Mouse (Mus musculus) layer of hippocampus, adult 8-10 months (tissue): Measurements from ENCODE around the gene Ppp2r2c. TPM values are rescaled to one million over a fixed set of nuclear protein-coding genes. Genes with fewer than 3 reads are reported as not detected.

Experiments used
- DNase-seq, 2 experiments: peaks; one replicate each; pipeline ENCODE4 v3.0.0; 2022; ENCODE audit warnings: low spot score in 2 of 2
- total RNA-seq, 4 experiments: library from RNA; stranded (reverse); gene quantifications; 2 replicates each; pipeline ENCODE4 v1.2.4; 2022

Ppp2r2c gene
- total RNA-seq, 4 experiments from 2014 or later: 315 to 377 (median 346) TPM

GRCm38 (mm10) chr5:36869578-36870236 lies 1.4 kb downstream of the Ppp2r2c start:
- peak; percentile 57 to 62 for DNase-seq

GRCm38 (mm10) chr5:36870916-36871315 lies 2.6 kb downstream of the Ppp2r2c start:
- no peak for DNase-seq

- no peak for DNase-seq
Measured at GRCm38 (mm10) chr5:36875956-36876355, 7.6 kb downstream of the Ppp2r2c start.

GRCm38 (mm10) chr5:36876777-36877396 lies 8.6 kb downstream of the Ppp2r2c start:
- peak; percentile 57 to 79 for DNase-seq

- no peak for DNase-seq
Measured at GRCm38 (mm10) chr5:36877641-36878040, 9.3 kb downstream of the Ppp2r2c start.

- DNase-seq: no peak
Measured at GRCm38 (mm10) chr5:36878801-36879200, 10.5 kb downstream of the Ppp2r2c start.

- no peak for DNase-seq
Measured at GRCm38 (mm10) chr5:36880622-36881021, 12.3 kb downstream of the Ppp2r2c start.

GRCm38 (mm10) chr5:36883516-36883915 lies 15.2 kb downstream of the Ppp2r2c start:
- no peak for DNase-seq

GRCm38 (mm10) chr5:36885067-36885466 lies 16.8 kb downstream of the Ppp2r2c start:
- no peak for DNase-seq

- no peak for DNase-seq
Measured at GRCm38 (mm10) chr5:36885595-36885994, 17.3 kb downstream of the Ppp2r2c start.

GRCm38 (mm10) chr5:36886298-36886697 lies 18.0 kb downstream of the Ppp2r2c start:
- no peak for DNase-seq

GRCm38 (mm10) chr5:36886852-36887283 lies 18.6 kb downstream of the Ppp2r2c start:
- DNase-seq: no peak

- DNase-seq: no peak
Measured at GRCm38 (mm10) chr5:36887299-36887988, 19.1 kb downstream of the Ppp2r2c start.

GRCm38 (mm10) chr5:36888501-36888900 lies 20.2 kb downstream of the Ppp2r2c start:
- DNase-seq: no peak

GRCm38 (mm10) chr5:36888911-36889310 lies 20.6 kb downstream of the Ppp2r2c start:
- DNase-seq: no peak

GRCm38 (mm10) chr5:36889380-36889886 lies 21.1 kb downstream of the Ppp2r2c start:
- DNase-seq: no peak

- peak; percentile 69 to 77 for DNase-seq
Measured at GRCm38 (mm10) chr5:36890794-36891193, 22.5 kb downstream of the Ppp2r2c start.

GRCm38 (mm10) chr5:36891793-36892470 lies 23.6 kb downstream of the Ppp2r2c start:
- no peak for DNase-seq

GRCm38 (mm10) chr5:36893263-36893662 lies 24.9 kb downstream of the Ppp2r2c start:
- DNase-seq: peak; percentile 76 to 82

GRCm38 (mm10) chr5:36894070-36894469 lies 25.8 kb downstream of the Ppp2r2c start:
- no peak for DNase-seq

- DNase-seq: no peak
Measured at GRCm38 (mm10) chr5:36894604-36895368, 26.5 kb downstream of the Ppp2r2c start.
